Mouse (Mus musculus) midbrain, embryonic 16.5 days (tissue): ENCODE results near the gene Ank. TPM values are rescaled to one million over a fixed set of nuclear protein-coding genes. Genes with fewer than 3 reads are reported as not detected.

ENCODE experiments used
- ATAC-seq: fragments of 200-750 bp; cut with Nextera tagmentation; 2 replicates; pipeline ENCODE4 v1.8.0; 2017; ENCODE audit warnings: moderate TSS enrichment
- H3K27ac ChIP-seq: fragments of 300-500 bp; sonication (generic); 2 replicates; pipeline ENCODE4 v1.5.1; 2014; ENCODE audit warnings: mild to moderate bottlenecking, low read length, mixed read lengths
- H3K27me3 ChIP-seq: fragments of 300-500 bp; sonication (generic); 2 replicates; pipeline ENCODE4 v1.6.1; 2014; ENCODE audit warnings: low read depth, low read length, mixed read lengths; ENCODE audit not compliant: control insufficient read depth, insufficient read depth
- H3K36me3 ChIP-seq: fragments of 300-500 bp; sonication (generic); 2 replicates; pipeline ENCODE4 v1.6.1; 2014; ENCODE audit warnings: mild to moderate bottlenecking, low read length, moderate library complexity, mixed read lengths; ENCODE audit not compliant: control insufficient read depth, insufficient read depth
- H3K4me1 ChIP-seq: fragments of 300-500 bp; sonication (generic); 2 replicates; pipeline ENCODE4 v1.6.1; 2014; ENCODE audit warnings: mild to moderate bottlenecking, low read length, mixed read lengths; ENCODE audit not compliant: control insufficient read depth, insufficient read depth
- H3K4me2 ChIP-seq: fragments of 300-500 bp; sonication (generic); 2 replicates; pipeline ENCODE4 v1.6.1; 2014; ENCODE audit warnings: mild to moderate bottlenecking, low read length, mixed read lengths
- H3K4me3 ChIP-seq: fragments of 300-500 bp; sonication (generic); 2 replicates; pipeline ENCODE4 v1.5.1; 2014; ENCODE audit warnings: low read depth, mild to moderate bottlenecking, low read length, moderate library complexity, mixed read lengths
- H3K9ac ChIP-seq: fragments of 300-500 bp; sonication (generic); 2 replicates; pipeline ENCODE4 v1.6.1; 2014; ENCODE audit warnings: low read depth, low read length, mixed read lengths
- H3K9me3 ChIP-seq: fragments of 300-500 bp; sonication (generic); replicated peaks from 2 replicates; pipeline ENCODE4 v1.6.1; 2014; ENCODE audit warnings: mild to moderate bottlenecking, low read length, mixed read lengths; ENCODE audit not compliant: control insufficient read depth, poor library complexity, severe bottlenecking
- WGBS: fragments of 180-500 bp; shearing (Covaris S2); extraction: QIAGEN DNeasy Blood & Tissue Kit; methylation state at CpG from one replicate; pipeline ENCODE4 v1.1.7; 2014; 5-methylcytosine and 5-hydroxymethylcytosine counted together
- polyA plus RNA-seq: library from polyadenylated mRNA; unstranded; fragments of >200 nt; fragmentation: Nextera tagmentation; extraction: Ambion mirVana; gene quantifications from 2 replicates; pipeline ENCODE4 v1.2.1, GENCODE M21; 2015

Gene Ank
- polyA plus RNA-seq, 1 experiment from 2014 or later, result 15.7 TPM

GRCm38 (mm10) chr15:27487059-27487458 lies 20.6 kb downstream of the Ank start:
- H3K4me3 ChIP-seq, result no peak overlapping the region
- no peaks in the 10 kb centered on the region for H3K27me3 ChIP-seq
- H3K9me3 ChIP-seq, result no peaks in the 10 kb centered on the region
- no peak for ATAC-seq
- H3K27ac ChIP-seq, result no peak overlapping the region
- no peaks in the 10 kb centered on the region for H3K36me3 ChIP-seq
- 60% methylated on average over 8 of the region's 8 CpGs for WGBS
- H3K4me1 ChIP-seq, result peaks cover 25% of the 10 kb centered on the region
- no peak overlapping the region for H3K9ac ChIP-seq
- no peak overlapping the region for H3K4me2 ChIP-seq

DNA sequence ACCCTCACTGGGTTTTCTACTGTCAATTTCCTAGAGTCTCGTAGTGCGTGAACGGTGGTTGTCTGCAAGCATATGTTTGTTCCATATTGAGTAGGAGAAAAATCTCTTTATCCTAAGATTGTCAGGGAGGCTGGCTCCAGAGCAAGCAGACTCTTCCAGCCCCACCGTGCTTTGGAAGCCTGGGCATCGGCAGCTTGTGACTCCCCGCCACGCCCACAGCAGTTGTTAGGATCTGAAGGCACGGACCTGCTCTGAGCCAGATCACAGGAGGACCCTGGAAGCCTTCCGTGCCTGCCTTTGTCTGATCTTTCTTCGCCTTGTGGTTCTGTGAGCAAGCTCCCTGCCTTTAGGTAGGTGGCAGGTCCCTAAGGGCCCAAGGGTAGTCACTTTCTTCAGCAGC lies 21.6 kb downstream of the Ank start:
- H3K4me1 ChIP-seq, result peaks cover 25% of the 10 kb centered on the region
- H3K36me3 ChIP-seq, result no peaks in the 10 kb centered on the region
- no peak overlapping the region for H3K4me2 ChIP-seq
- H3K9me3 ChIP-seq, result no peaks in the 10 kb centered on the region
- ATAC-seq, result no peak
- H3K27ac ChIP-seq, result peak overlapping the region; percentile 5; the same call in 1 of the 2 replicates
- H3K9ac ChIP-seq, result 0 out of 2 replicates have a peak overlapping the region, but pooled peaks have one; percentile 4
- H3K4me3 ChIP-seq, result no peak overlapping the region
- H3K27me3 ChIP-seq, result no peaks in the 10 kb centered on the region
- WGBS, result 42% methylated on average over 10 of the region's 10 CpGs

DNA sequence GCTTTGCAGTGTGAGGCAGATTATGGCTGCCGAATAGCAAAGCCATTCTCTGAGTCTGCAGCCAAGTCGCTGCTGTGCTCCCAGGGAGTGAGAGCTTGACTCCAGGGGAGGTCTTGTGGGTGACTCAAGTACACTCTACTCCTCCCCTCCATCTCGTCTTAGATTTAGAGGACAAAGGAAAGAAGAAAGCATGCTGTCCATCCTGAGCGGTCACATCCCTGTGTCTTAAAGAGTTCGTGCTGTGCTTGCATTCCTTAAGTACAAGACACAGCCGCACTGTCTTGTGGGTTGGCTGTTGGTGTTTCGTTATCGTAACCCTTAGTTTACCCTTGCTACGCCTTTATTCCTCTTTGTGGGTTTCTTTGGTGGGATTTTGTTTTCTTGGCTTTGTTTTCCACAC lies 24.2 kb downstream of the Ank start:
- H3K27ac ChIP-seq, result no peak overlapping the region
- H3K4me2 ChIP-seq, result no peak overlapping the region
- WGBS, result 55% methylated on average over 9 of the region's 9 CpGs
- no peak overlapping the region for H3K4me3 ChIP-seq
- no peak overlapping the region for H3K9ac ChIP-seq
- no peaks in the 10 kb centered on the region for H3K36me3 ChIP-seq
- no peaks in the 10 kb centered on the region for H3K9me3 ChIP-seq
- no peak for ATAC-seq
- peaks cover 21% of the 10 kb centered on the region for H3K4me1 ChIP-seq
- H3K27me3 ChIP-seq, result no peaks in the 10 kb centered on the region

DNA sequence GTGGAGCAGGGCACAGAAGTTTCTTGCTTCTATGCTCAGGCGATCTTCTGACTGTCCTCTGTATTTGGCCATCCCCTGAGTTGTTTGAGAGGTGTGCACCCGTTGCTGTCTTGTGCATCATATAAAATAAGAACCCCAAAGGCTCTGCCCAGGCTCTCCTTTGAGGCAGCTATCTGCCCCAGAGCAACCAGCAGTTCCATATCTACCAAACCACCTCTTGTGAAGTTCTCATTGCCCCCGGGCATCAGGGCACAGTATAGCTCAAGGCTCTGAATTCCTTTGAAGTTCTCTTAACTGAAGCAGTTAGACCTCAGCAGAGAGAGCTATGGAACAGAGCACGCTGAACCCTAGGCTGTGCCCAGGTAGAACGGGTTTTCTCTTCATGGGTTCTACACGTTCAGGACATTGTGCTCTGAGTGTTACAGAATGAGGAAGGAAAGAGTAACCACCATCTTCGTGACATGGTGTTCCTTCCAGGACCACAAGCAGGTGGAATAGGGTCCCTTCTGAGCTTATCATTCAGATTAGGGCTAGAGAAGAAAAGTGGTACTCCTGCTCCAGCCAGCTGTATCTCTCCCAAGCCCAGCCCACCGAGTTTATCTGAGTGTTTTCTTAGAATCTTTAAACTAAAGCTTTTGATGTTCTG lies 25.1 kb downstream of the Ank start:
- Histone ChIP-seq H3K4me2 (no peak overlapping the region), H3K4me1 (peaks cover 18% of the 10 kb centered on the region)
- 92% methylated on average over 8 of the region's 8 CpGs for whole genome bisulfite sequencing

DNA sequence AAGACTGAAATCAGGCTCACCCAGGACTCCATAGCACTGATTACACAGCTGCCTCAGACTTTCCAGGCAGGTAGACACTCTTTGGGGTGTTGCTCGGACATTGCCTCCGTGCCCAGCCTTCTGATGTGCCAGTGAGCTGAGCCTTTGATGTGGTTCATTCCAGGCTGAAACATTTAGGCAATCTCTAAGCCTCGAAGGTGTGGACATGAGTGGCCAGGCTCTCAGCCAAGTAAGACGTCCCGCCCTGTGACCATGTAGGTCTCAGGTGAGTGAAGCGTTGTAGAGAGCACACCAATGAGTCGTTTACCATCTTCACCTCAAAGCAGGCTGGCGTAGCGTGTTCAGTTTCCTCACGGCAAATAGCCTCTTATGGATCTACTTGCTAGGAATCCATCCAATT lies 25.7 kb downstream of the Ank start:
- no peaks in the 10 kb centered on the region for H3K9me3 ChIP-seq
- peaks cover 15% of the 10 kb centered on the region for H3K4me1 ChIP-seq
- no peak overlapping the region for H3K4me2 ChIP-seq
- H3K27ac ChIP-seq, result no peak overlapping the region
- WGBS, result 94% methylated on average over 10 of the region's 10 CpGs
- H3K27me3 ChIP-seq, result no peaks in the 10 kb centered on the region
- H3K9ac ChIP-seq, result no peak overlapping the region
- H3K36me3 ChIP-seq, result no peaks in the 10 kb centered on the region
- H3K4me3 ChIP-seq, result no peak overlapping the region
- no peak for ATAC-seq

More for the DNA sequence above, 25.1 kb downstream of the Ank start:
- Histone ChIP-seq H3K27me3 (no peaks in the 10 kb centered on the region), H3K36me3 (no peaks in the 10 kb centered on the region), H3K27ac (no peak overlapping the region), H3K9me3 (no peaks in the 10 kb centered on the region), H3K4me3 (no peak overlapping the region), H3K9ac (no peak overlapping the region)
- no peak for ATAC-seq

DNA sequence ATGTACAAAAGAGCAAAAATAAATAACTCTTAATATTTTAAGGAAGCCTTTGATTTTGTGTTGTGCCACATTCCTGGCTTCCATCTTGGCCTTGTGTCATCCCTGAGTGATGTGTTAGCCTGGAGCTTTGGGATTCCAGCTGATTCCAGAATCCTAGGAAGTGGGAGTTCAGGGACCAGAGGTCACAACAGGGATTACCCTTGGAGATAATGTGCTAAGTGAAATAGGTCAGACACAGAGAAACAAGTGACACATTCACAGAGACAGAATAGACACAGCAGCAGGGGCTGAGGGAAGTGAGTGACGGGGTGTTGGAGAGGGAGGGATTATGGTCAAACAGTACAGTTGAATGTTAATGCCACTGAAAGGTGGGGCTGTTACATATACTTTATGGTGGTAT lies 26.3 kb downstream of the Ank start:
- H3K27ac ChIP-seq, result no peak overlapping the region
- no peak overlapping the region for H3K9ac ChIP-seq
- no peak overlapping the region for H3K4me3 ChIP-seq
- WGBS, result 57% methylated on average over 1 of the region's 1 CpGs
- H3K36me3 ChIP-seq, result no peaks in the 10 kb centered on the region
- ATAC-seq, result no peak
- H3K4me1 ChIP-seq, result peaks cover 12% of the 10 kb centered on the region
- H3K4me2 ChIP-seq, result no peak overlapping the region
- H3K9me3 ChIP-seq, result no peaks in the 10 kb centered on the region
- H3K27me3 ChIP-seq, result no peaks in the 10 kb centered on the region

GRCm38 (mm10) chr15:27493516-27493915 lies 27.0 kb downstream of the Ank start:
- ATAC-seq, result no peak
- H3K27ac ChIP-seq, result no peak overlapping the region
- WGBS, result 39% methylated on average over 10 of the region's 10 CpGs

DNA sequence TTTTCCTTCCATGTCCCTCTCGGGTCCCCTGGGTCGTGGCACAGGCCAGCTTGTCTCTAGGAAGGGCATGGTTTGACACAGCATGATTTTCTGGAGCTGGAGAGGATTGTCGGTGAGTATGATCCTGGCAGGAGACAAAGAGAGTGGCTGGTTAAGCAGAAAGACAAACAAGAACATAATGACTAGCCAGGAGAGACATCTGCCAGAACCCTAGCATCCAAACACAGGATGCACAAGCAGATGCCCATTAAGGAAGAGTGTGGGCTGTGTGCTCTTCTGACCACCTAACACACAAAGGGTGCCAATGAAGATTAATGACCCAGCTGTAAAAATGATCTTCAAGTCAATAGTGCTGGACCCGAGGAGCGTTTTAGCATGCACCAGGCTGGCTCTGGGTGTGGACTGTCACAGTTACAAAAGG lies 29.5 kb downstream of the Ank start:
- Histone ChIP-seq H3K4me1 (peaks cover 7% of the 10 kb centered on the region), H3K27me3 (no peaks in the 10 kb centered on the region), H3K27ac (no peak overlapping the region), H3K9ac (no peak overlapping the region), H3K36me3 (no peaks in the 10 kb centered on the region), H3K4me2 (no peak overlapping the region), H3K9me3 (no peaks in the 10 kb centered on the region), H3K4me3 (no peak overlapping the region)
- no peak for ATAC-seq
- WGBS, result 35% methylated on average over 5 of the region's 5 CpGs

More at GRCm38 (mm10) chr15:27493516-27493915, 27.0 kb downstream of the Ank start:
- H3K9ac ChIP-seq, result no peak overlapping the region
- no peak overlapping the region for H3K4me2 ChIP-seq
- peaks cover 7% of the 10 kb centered on the region for H3K4me1 ChIP-seq
- H3K27me3 ChIP-seq, result no peaks in the 10 kb centered on the region
- no peaks in the 10 kb centered on the region for H3K36me3 ChIP-seq
- no peak overlapping the region for H3K4me3 ChIP-seq
- no peaks in the 10 kb centered on the region for H3K9me3 ChIP-seq

- no peaks in the 10 kb centered on the region for H3K9me3 ChIP-seq
- H3K4me1 ChIP-seq, result peaks cover 7% of the 10 kb centered on the region
- no peak overlapping the region for H3K9ac ChIP-seq
- H3K36me3 ChIP-seq, result no peaks in the 10 kb centered on the region
- no peak overlapping the region for H3K4me3 ChIP-seq
- no peaks in the 10 kb centered on the region for H3K27me3 ChIP-seq
- no peak overlapping the region for H3K4me2 ChIP-seq
- ATAC-seq, result peak; percentile 44; the same call in 1 of the 2 replicates
- no peak overlapping the region for H3K27ac ChIP-seq
- 69% methylated on average over 11 of the region's 11 CpGs for WGBS
Observed at GRCm38 (mm10) chr15:27496596-27497299, 30.3 kb downstream of the Ank start.
